Mouse (Mus musculus) kidney, adult 2 months (tissue): Measurements from ENCODE around the gene Aox4. TPM values are rescaled to one million over a fixed set of nuclear protein-coding genes. Genes with fewer than 3 reads are reported as not detected.

Experiments
- DNase-seq: peaks from one replicate; pipeline ENCODE4 v3.0.0; 2021
- H3K27ac ChIP-seq: fragments of 200-500 bp; 2 replicates; pipeline ENCODE4 v1.5.1; 2012; ENCODE audit warnings: low read depth, low read length, control low read depth, inconsistent platforms; ENCODE audit not compliant: insufficient read depth
- H3K27me3 ChIP-seq: fragments of 200-500 bp; replicated peaks from 2 replicates; pipeline ENCODE4 v1.6.1; 2012; ENCODE audit warnings: mild to moderate bottlenecking, moderate library complexity, low read length, inconsistent platforms; ENCODE audit not compliant: control insufficient read depth, insufficient read depth
- H3K36me3 ChIP-seq: fragments of 200-500 bp; 2 replicates; pipeline ENCODE4 v1.6.1; 2012; ENCODE audit warnings: mild to moderate bottlenecking, moderate library complexity, low read length, inconsistent platforms; ENCODE audit not compliant: control insufficient read depth, insufficient read depth
- H3K4me1 ChIP-seq: fragments of 200-500 bp; 2 replicates; pipeline ENCODE4 v1.6.1; 2011; ENCODE audit warnings: low read length; ENCODE audit not compliant: control insufficient read depth, insufficient read depth
- H3K4me3 ChIP-seq: fragments of 200-500 bp; 2 replicates; pipeline ENCODE4 v1.5.1; 2011; ENCODE audit warnings: mild to moderate bottlenecking, low read depth, low read length, control low read depth; ENCODE audit not compliant: insufficient read depth
- CTCF ChIP-seq: fragments of 200-500 bp; conservative IDR thresholded peaks from 2 replicates; pipeline ENCODE4 v1.5.1; 2011; ENCODE audit warnings: low read depth, mild to moderate bottlenecking, control low read depth, low read length, moderate library complexity, mixed read lengths; ENCODE audit not compliant: insufficient read depth, insufficient read length
- POLR2A ChIP-seq: fragments of 200-500 bp; IDR thresholded peaks from one replicate; pipeline ENCODE4 v1.6.1; 2011; ENCODE audit warnings: low read depth, low read length, control low read depth
- WGBS: fragments of 180-500 bp; shearing (Covaris S2); methylation state at CpG from one replicate; pipeline ENCODE4 v1.1.7; 2018; 5-methylcytosine and 5-hydroxymethylcytosine counted together
- polyA plus RNA-seq: library from polyadenylated mRNA; depleted of rRNA; stranded (reverse); fragments of >200 nt; gene quantifications from 2 replicates; pipeline ENCODE4 v1.2.3, GENCODE M21; 2012

Gene Aox4
- polyA plus RNA-seq, 1 experiment, result 0.14 TPM

- DNase-seq, result no peak
- TF ChIP-seq POLR2A, result no peak
- TF ChIP-seq CTCF, result no peak
- Histone ChIP-seq H3K27ac (no peak overlapping the region), H3K4me1 (no peaks in the 10 kb centered on the region), H3K36me3 (no peaks in the 10 kb centered on the region), H3K27me3 (no peaks in the 10 kb centered on the region), H3K4me3 (no peak overlapping the region)
- WGBS, result 94% methylated on average over 9 of the region's 9 CpGs
Measured at GRCm38 (mm10) chr1:58238961-58239360, 28.8 kb downstream of the Aox4 start.

GRCm38 (mm10) chr1:58240347-58240746, 30.1 kb downstream of the Aox4 start:
- WGBS, result 55% methylated on average over 6 of the region's 6 CpGs
- H3K27me3 ChIP-seq, result no peaks in the 10 kb centered on the region
- 0 out of 2 replicates have a peak, but pooled peaks have one; percentile 13 for TF ChIP-seq CTCF
- TF ChIP-seq POLR2A, result no peak
- H3K27ac ChIP-seq, result no peak overlapping the region
- DNase-seq, result no peak
- no peaks in the 10 kb centered on the region for H3K4me1 ChIP-seq
- no peaks in the 10 kb centered on the region for H3K36me3 ChIP-seq
- no peak overlapping the region for H3K4me3 ChIP-seq

- TF ChIP-seq CTCF (no peak), POLR2A (no peak)
- Histone ChIP-seq H3K27me3 (no peaks in the 10 kb centered on the region), H3K27ac (no peak overlapping the region), H3K36me3 (no peaks in the 10 kb centered on the region), H3K4me1 (no peaks in the 10 kb centered on the region), H3K4me3 (no peak overlapping the region)
- no peak for DNase-seq
- 71% methylated on average over 3 of the region's 3 CpGs for WGBS
Measured at GRCm38 (mm10) chr1:58244487-58244886, 34.3 kb downstream of the Aox4 start.

GRCm38 (mm10) chr1:58248518-58248917, 38.3 kb downstream of the Aox4 start:
- WGBS, result 69% methylated on average over 1 of the region's 1 CpGs
- H3K27me3 ChIP-seq, result no peaks in the 10 kb centered on the region
- TF ChIP-seq CTCF, result no peak
- no peak for TF ChIP-seq POLR2A

GRCm38 (mm10) chr1:58253466-58253865, 43.3 kb downstream of the Aox4 start:
- no peak overlapping the region for H3K27ac ChIP-seq
- DNase-seq, result no peak
- TF ChIP-seq CTCF, result no peak
- TF ChIP-seq POLR2A, result no peak
- H3K4me1 ChIP-seq, result no peaks in the 10 kb centered on the region
- 63% methylated on average over 11 of the region's 11 CpGs for WGBS
- H3K36me3 ChIP-seq, result no peaks in the 10 kb centered on the region
- H3K27me3 ChIP-seq, result no peaks in the 10 kb centered on the region
- no peak overlapping the region for H3K4me3 ChIP-seq

More at GRCm38 (mm10) chr1:58248518-58248917, 38.3 kb downstream of the Aox4 start:
- H3K36me3 ChIP-seq, result no peaks in the 10 kb centered on the region
- no peak overlapping the region for H3K27ac ChIP-seq
- DNase-seq, result no peak
- H3K4me1 ChIP-seq, result no peaks in the 10 kb centered on the region
- no peak overlapping the region for H3K4me3 ChIP-seq

GRCm38 (mm10) chr1:58257195-58257991, 47.2 kb downstream of the Aox4 start:
- no peak for DNase-seq
- no peaks in the 10 kb centered on the region for H3K4me1 ChIP-seq
- TF ChIP-seq CTCF (no peak), POLR2A (no peak)
- H3K27me3 ChIP-seq, result no peaks in the 10 kb centered on the region
- H3K4me3 ChIP-seq, result no peak overlapping the region
- H3K27ac ChIP-seq, result no peak overlapping the region
- 75% methylated on average over 10 of the region's 10 CpGs for whole genome bisulfite sequencing
- no peaks in the 10 kb centered on the region for H3K36me3 ChIP-seq

GRCm38 (mm10) chr1:58260311-58260710, 50.1 kb downstream of the Aox4 start:
- no peak overlapping the region for H3K4me3 ChIP-seq

More at GRCm38 (mm10) chr1:58260311-58260710, 50.1 kb downstream of the Aox4 start:
- TF ChIP-seq POLR2A (no peak), CTCF (no peak)
- 43% methylated on average over 3 of the region's 3 CpGs for WGBS
- no peaks in the 10 kb centered on the region for H3K27me3 ChIP-seq
- no peaks in the 10 kb centered on the region for H3K36me3 ChIP-seq
- no peak overlapping the region for H3K27ac ChIP-seq
- no peaks in the 10 kb centered on the region for H3K4me1 ChIP-seq
- no peak for DNase-seq
